Mouse (Mus musculus): Measurements from ENCODE around the gene Atp5g2. TPM values are rescaled to one million over a fixed set of nuclear protein-coding genes. Genes with fewer than 3 reads are reported as not detected.

Gene Atp5g2
- 26.9 and 29.4 TPM in 2 replicates for polyA plus RNA-seq (2015; fragmentation: Nextera tagmentation; extraction: Ambion mirVana)

GRCm38 (mm10) chr15:102672215-102673071 lies at the start of gene Atp5g2:
Gene Atp5g2 (minus strand): TSS chr15:102672352.
- peaks cover 30% of the 10 kb centered on the region for H3K4me1 ChIP-seq (replicated peaks)
- ATAC-seq (ENCODE audit: insufficient read depth) = no peak
- peak within 1 kb of the TSS; percentile 79 for H3K4me2 ChIP-seq
- 13% methylated on average over 37 of the region's 37 CpGs for WGBS (ENCODE audit: insufficient replicate concordance)
- no peaks in the 10 kb centered on the region for H3K9me3 ChIP-seq (replicated peaks)
- H3K36me3 ChIP-seq (replicated peaks) = peaks cover 22% of the 10 kb centered on the region
- H3K9ac ChIP-seq = peak within 1 kb of the TSS; percentile 52
- peak within 1 kb of the TSS; percentile 82 for H3K4me3 ChIP-seq (replicated peaks)
- peak within 1 kb of the TSS; percentile 80 for H3K27ac ChIP-seq (replicated peaks)
- H3K27me3 ChIP-seq = peaks cover 42% of the 10 kb centered on the region

DNA sequence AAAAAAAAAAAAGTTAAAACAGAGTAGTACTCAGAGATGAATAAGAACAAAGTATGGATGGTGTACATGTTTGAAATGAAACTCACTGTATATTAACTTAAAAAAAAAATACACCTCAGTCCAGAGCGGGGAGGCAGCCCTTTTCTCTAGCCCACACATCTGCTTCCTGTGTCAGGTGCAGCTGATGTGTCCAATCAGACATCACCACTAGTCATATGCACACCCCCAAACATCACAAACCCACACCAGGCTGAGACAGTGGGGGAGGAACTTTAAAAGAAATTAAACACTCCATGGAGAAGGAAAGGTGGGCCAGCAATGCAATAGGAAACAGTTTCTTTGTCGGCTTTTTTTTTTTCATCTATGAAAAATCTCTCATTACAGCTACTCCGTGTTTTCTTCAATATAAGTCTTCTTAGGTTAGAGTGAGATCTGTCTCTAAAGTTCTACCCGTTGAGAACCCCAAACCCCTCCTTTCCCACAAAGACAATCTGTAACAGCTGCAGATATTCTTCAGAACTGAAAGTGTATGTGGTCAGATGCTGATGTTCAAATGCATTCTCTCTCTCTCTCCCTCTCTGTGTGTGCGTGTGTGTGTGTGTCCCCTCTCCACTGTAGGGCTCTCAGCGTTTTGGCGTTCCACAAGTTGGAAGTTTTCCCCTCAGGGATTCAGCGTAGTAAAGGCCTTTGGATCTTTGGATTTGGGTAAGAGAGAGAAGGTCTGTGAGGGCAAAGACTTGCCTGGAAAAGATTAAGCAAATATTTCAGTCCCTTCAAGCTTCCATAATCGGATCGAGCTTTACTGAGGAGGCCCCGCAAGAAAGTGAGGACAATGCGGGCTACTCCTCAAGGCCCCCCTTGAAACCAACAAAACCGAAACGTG lies 49.1 kb upstream of the Atp5g2 start:
- WGBS (ENCODE audit: insufficient replicate concordance) = 11% methylated on average over 14 of the region's 14 CpGs
- Histone ChIP-seq H3K4me3 (replicated peaks) (peak overlapping the region; percentile 69), H3K36me3 (replicated peaks) (no peaks in the 10 kb centered on the region), H3K9ac (peak overlapping the region; percentile 66), H3K27me3 (no peaks in the 10 kb centered on the region), H3K27ac (replicated peaks) (peak overlapping the region; percentile 25), H3K4me1 (replicated peaks) (peaks cover 20% of the 10 kb centered on the region), H3K9me3 (replicated peaks) (no peaks in the 10 kb centered on the region), H3K4me2 (peak overlapping the region; percentile 73)
- ATAC-seq (ENCODE audit: insufficient read depth) = peak; percentile 9

DNA sequence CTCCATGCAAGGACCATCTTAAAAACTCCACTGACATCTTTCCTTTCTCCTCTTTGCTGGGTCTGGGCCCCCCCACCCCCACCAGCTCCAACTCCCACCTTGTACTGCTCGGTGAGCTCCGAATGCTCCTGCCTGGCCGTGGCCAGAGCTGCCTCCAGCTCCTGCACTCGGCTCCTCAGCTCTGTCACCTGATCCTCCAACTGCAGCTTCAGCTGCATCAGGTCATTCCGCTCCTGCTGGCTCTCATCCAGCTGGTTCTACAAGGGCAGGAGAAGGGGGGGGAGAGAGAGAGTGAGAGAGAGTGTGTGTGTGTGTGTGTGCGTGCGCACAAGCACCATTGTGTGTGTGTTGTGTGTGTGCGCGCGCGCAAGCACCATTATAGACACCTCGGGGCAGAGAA lies 44.0 kb upstream of the Atp5g2 start:
- Histone ChIP-seq H3K4me3 (replicated peaks) (no peak overlapping the region), H3K9ac (no peak overlapping the region), H3K27ac (replicated peaks) (no peak overlapping the region), H3K4me2 (no peak overlapping the region), H3K27me3 (no peaks in the 10 kb centered on the region), H3K36me3 (replicated peaks) (no peaks in the 10 kb centered on the region), H3K9me3 (replicated peaks) (no peaks in the 10 kb centered on the region), H3K4me1 (replicated peaks) (peaks cover 8% of the 10 kb centered on the region)
- whole genome bisulfite sequencing (ENCODE audit: insufficient replicate concordance) = 69% methylated on average over 12 of the region's 12 CpGs
- ATAC-seq (ENCODE audit: insufficient read depth) = no peak

GRCm38 (mm10) chr15:102707736-102708269 lies 35.7 kb upstream of the Atp5g2 start:
- WGBS (ENCODE audit: insufficient replicate concordance) = 67% methylated on average over 6 of the region's 6 CpGs
- ATAC-seq (ENCODE audit: insufficient read depth) = no peak
- no peak overlapping the region for H3K4me2 ChIP-seq
- H3K9ac ChIP-seq = no peak overlapping the region
- no peaks in the 10 kb centered on the region; the same call in 1 of the 2 replicates for H3K27me3 ChIP-seq
- H3K4me3 ChIP-seq (replicated peaks) = no peak overlapping the region
- no peak overlapping the region for H3K27ac ChIP-seq (replicated peaks)
- no peaks in the 10 kb centered on the region; the same call in 1 of the 2 replicates for H3K36me3 ChIP-seq (replicated peaks)
- H3K9me3 ChIP-seq (replicated peaks) = no peaks in the 10 kb centered on the region
- no peaks in the 10 kb centered on the region for H3K4me1 ChIP-seq (replicated peaks)

DNA sequence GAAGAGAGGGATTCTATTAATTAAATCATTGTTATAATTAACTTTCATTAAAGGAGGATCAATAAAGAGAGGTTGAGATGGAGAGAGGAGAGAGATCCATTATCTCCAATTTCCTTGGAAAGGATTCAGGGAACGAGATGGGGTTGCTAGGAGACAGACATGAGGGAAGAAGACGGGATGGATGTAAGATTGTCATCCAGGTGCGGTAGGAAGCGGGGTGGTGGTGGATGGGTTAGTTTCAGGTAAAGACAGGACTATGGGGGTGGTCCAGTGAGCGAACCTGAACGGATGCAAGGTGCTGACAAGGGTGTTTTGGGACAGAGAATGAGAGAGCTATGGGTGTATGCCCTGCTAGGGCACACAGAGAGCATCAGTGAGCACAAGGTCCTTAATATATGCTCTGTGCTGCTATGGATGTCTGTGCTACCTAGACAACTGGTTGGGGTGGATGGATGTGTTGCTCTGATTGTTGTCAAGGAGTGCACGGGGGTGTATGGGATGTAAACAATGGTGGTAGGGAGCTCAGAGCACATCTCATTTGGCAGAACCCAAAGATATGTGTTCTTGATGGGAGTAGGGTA lies 33.9 kb upstream of the Atp5g2 start:
- 59% methylated on average over 7 of the region's 7 CpGs for WGBS (ENCODE audit: insufficient replicate concordance)
- H3K9ac ChIP-seq = no peak overlapping the region
- H3K36me3 ChIP-seq (replicated peaks) = no peaks in the 10 kb centered on the region; the same call in 1 of the 2 replicates
- no peak overlapping the region for H3K4me3 ChIP-seq (replicated peaks)
- ATAC-seq (ENCODE audit: insufficient read depth) = no peak
- no peaks in the 10 kb centered on the region for H3K4me1 ChIP-seq (replicated peaks)
- H3K9me3 ChIP-seq (replicated peaks) = no peaks in the 10 kb centered on the region
- H3K4me2 ChIP-seq = no peak overlapping the region
- no peaks in the 10 kb centered on the region; the same call in 1 of the 2 replicates for H3K27me3 ChIP-seq
- H3K27ac ChIP-seq (replicated peaks) = no peak overlapping the region

GRCm38 (mm10) chr15:102705226-102705894 lies 33.2 kb upstream of the Atp5g2 start:
- H3K9me3 ChIP-seq (replicated peaks) = no peaks in the 10 kb centered on the region
- no peaks in the 10 kb centered on the region; the same call in 1 of the 2 replicates for H3K36me3 ChIP-seq (replicated peaks)
- H3K4me3 ChIP-seq (replicated peaks) = no peak overlapping the region
- no peak overlapping the region for H3K27ac ChIP-seq (replicated peaks)
- H3K27me3 ChIP-seq = peaks cover 5% of the 10 kb centered on the region; the same call in 1 of the 2 replicates
- H3K4me2 ChIP-seq = no peak overlapping the region
- ATAC-seq (ENCODE audit: insufficient read depth) = no peak
- no peak overlapping the region for H3K9ac ChIP-seq
- H3K4me1 ChIP-seq (replicated peaks) = no peaks in the 10 kb centered on the region
- 46% methylated on average over 9 of the region's 9 CpGs for WGBS (ENCODE audit: insufficient replicate concordance)

DNA sequence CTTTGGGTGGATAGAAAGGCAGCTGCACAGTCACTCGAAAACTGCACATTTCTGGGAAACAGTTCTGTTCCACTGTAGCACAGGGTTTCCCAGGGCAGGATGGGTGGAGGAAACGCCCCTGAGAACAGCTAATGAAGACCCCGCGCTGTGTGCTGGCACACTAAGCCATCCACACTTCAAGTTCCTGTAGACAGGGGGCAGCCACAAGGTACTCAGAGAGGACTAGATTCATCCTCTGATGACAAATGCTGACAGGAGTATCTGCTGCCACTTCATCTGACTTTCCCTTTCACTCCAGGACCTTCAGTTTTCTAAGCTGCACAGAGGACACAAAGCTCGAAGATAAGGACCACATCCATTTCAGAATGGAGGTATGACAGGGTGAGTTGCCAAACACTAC lies 32.7 kb upstream of the Atp5g2 start:
- Histone ChIP-seq H3K9me3 (replicated peaks) (no peaks in the 10 kb centered on the region), H3K4me1 (replicated peaks) (no peaks in the 10 kb centered on the region), H3K27me3 (peaks cover 10% of the 10 kb centered on the region; the same call in 1 of the 2 replicates), H3K4me3 (replicated peaks) (no peak overlapping the region), H3K4me2 (no peak overlapping the region), H3K36me3 (replicated peaks) (no peaks in the 10 kb centered on the region; the same call in 1 of the 2 replicates), H3K9ac (no peak overlapping the region), H3K27ac (replicated peaks) (no peak overlapping the region)
- ATAC-seq (ENCODE audit: insufficient read depth) = no peak
- WGBS (ENCODE audit: insufficient replicate concordance) = 45% methylated on average over 5 of the region's 5 CpGs

DNA sequence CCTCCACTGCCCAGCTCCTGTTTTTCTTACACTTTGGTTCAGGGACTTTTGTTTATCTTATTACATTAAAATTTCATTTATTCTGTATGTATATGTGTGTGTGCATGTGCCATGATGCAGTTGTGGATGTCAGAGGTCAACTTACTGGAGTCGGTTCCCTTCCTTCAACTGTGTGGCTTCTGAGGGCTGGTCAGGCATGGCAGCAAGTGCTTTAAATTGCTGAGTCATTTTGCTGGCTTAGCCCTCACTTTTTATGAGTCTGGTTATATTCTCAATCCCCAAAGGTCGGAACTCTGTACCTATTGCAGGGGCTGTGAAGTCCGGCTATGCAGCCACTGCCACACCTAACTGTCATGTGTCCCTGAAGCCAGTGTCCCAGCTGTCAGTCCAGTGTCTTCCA lies 30.8 kb upstream of the Atp5g2 start:
- Histone ChIP-seq H3K9ac (no peak overlapping the region), H3K9me3 (replicated peaks) (no peaks in the 10 kb centered on the region), H3K36me3 (replicated peaks) (no peaks in the 10 kb centered on the region), H3K4me2 (no peak overlapping the region), H3K4me1 (replicated peaks) (no peaks in the 10 kb centered on the region), H3K4me3 (replicated peaks) (no peak overlapping the region), H3K27ac (replicated peaks) (no peak overlapping the region), H3K27me3 (peaks cover 29% of the 10 kb centered on the region)
- ATAC-seq (ENCODE audit: insufficient read depth) = no peak
- WGBS (ENCODE audit: insufficient replicate concordance) = 46% methylated on average over 3 of the region's 3 CpGs

DNA sequence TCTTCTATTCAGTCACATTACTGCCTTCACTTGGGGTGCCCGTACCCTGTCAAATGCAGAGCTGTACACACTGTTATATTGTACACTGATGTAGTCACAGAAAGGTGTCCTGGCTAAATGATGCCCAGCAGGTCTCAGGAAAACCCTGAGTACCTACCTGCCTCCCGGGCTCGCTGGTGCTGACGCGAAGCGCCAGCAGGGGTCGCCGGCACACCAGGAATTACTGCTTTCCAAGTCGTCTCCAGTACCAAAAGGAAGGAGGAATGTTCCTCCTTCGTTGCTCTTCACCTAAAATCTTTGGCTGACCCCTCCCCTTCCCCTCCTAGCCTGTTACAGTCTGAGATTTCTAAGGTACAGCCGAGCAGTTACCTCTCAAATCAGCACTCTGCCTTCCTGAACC lies 26.0 kb upstream of the Atp5g2 start:
- no peaks in the 10 kb centered on the region for H3K4me1 ChIP-seq (replicated peaks)
- H3K27ac ChIP-seq (replicated peaks) = no peak overlapping the region
- H3K4me2 ChIP-seq = no peak overlapping the region
- no peaks in the 10 kb centered on the region for H3K9me3 ChIP-seq (replicated peaks)
- no peaks in the 10 kb centered on the region for H3K36me3 ChIP-seq (replicated peaks)
- no peak for ATAC-seq (ENCODE audit: insufficient read depth)
- H3K4me3 ChIP-seq (replicated peaks) = no peak overlapping the region
- H3K27me3 ChIP-seq = peaks cover 76% of the 10 kb centered on the region
- WGBS (ENCODE audit: insufficient replicate concordance) = 1% methylated on average over 11 of the region's 11 CpGs
- H3K9ac ChIP-seq = no peak overlapping the region

DNA sequence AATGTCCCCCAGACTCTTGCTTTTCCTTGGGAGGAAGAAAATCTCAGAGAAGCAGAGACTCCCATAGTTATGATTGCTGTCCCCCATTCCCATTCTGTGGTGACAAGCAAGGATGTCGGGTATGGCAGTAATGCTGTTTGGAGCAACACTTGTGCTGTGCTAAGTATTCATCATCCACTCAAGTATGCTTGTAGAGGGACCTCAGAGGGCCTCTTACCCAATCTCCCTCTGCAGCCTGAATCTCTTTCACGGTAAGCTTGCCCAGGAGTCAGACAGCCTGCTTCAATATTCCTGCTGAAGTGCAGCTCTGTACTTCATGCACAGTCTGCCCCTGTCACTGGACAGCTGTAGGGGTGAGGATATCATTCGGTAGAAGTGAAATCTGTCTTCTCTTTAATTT lies 24.7 kb upstream of the Atp5g2 start:
- Histone ChIP-seq H3K36me3 (replicated peaks) (no peaks in the 10 kb centered on the region), H3K27me3 (peaks cover 89% of the 10 kb centered on the region), H3K4me2 (no peak overlapping the region), H3K27ac (replicated peaks) (no peak overlapping the region), H3K9me3 (replicated peaks) (no peaks in the 10 kb centered on the region), H3K4me1 (replicated peaks) (peaks cover 10% of the 10 kb centered on the region), H3K4me3 (replicated peaks) (no peak overlapping the region), H3K9ac (no peak overlapping the region)
- WGBS (ENCODE audit: insufficient replicate concordance) = 40% methylated on average over 3 of the region's 3 CpGs
- no peak for ATAC-seq (ENCODE audit: insufficient read depth)
